Comparison of ENCODE assay signal across 10 mouse cellular contexts in the genomic region with DNA sequence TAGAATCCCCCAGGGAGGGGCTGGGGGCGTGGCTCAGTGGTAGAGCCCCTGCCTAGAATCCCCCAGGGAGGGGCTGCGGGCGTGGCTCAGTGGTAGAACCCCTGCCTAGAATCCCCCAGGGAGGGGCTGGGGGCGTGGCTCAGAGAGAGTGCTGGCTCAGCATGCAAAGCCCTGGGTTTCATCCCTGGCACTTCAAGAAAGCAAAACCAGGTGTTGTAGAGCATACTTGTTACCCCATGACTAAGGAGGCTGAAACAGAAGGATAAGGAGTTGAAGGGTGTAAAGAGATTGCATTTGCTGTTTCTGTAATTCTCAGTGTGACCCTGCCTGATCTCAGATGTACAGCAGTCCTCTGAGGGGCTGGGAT.
"Had no signal": no experiment of that assay in that cellular context is flagged by ENCODE, and none has a peak within 500 bp of the region (broad histone marks: within the 10 kb centered on the region; RNA-seq: fewer than 3 reads in every experiment).

No protein-coding gene starts in this region.

- H3K27me3 ChIP-seq: limb, embryonic 13.5 days; midbrain, embryonic 12.5 days; neural tube, embryonic 13.5 days had no signal

- H3K4me2 ChIP-seq: limb, embryonic 13.5 days; midbrain, embryonic 12.5 days; neural tube, embryonic 13.5 days had no signal

- H3K4me3 ChIP-seq: limb, embryonic 13.5 days; midbrain, embryonic 12.5 days; neural tube, embryonic 13.5 days had no signal

- H3K9ac ChIP-seq: limb, embryonic 13.5 days; liver, embryonic 14.5 days; midbrain, embryonic 12.5 days; neural tube, embryonic 13.5 days had no signal

- DNase-seq: kidney, postnatal 14 days; left cerebral cortex, postnatal 4 days; right cerebral cortex, adult 18-20 months; thymus, postnatal 4 days had no signal

- H3K9me3 ChIP-seq: neural tube, embryonic 13.5 days had no signal

- H3K27ac ChIP-seq: limb, embryonic 13.5 days; liver, embryonic 14.5 days; midbrain, embryonic 12.5 days; neural tube, embryonic 13.5 days; stomach, postnatal 0 days had no signal

- ATAC-seq: midbrain, embryonic 16.5 days had no signal
